Mouse (Mus musculus) CH12.LX (cell line): ENCODE data around the gene Fam114a1.
A peak's percentile ranks its signal among the peaks of the same experiment; 100 is the strongest.

Source experiments
- CTCF ChIP-seq, 2 experiments: IDR thresholded peaks in 1 of 2; conservative IDR thresholded peaks in 1 of 2; 2 replicates each; pipeline ENCODE4 v1.5.1; 2011 to 2012; ENCODE audit warnings: low read depth in 2 of 2, low read length in 2 of 2, improper control_type of control experiment in 1 of 2, inconsistent platforms in 1 of 2, mild to moderate bottlenecking in 1 of 2, moderate library complexity in 1 of 2
- E2F4 ChIP-seq: IDR thresholded peaks from 2 replicates; pipeline ENCODE4 v1.6.1; 2011; ENCODE audit warnings: low read depth, low read length, improper control_type of control experiment; ENCODE audit not compliant: insufficient replicate concordance
- ELF1 ChIP-seq: IDR thresholded peaks from 2 replicates; pipeline ENCODE4 v1.6.1; 2014; ENCODE audit warnings: low read depth, mild to moderate bottlenecking, inconsistent platforms, low read length, improper control_type of control experiment
- EP300 ChIP-seq: IDR thresholded peaks from 2 replicates; pipeline ENCODE4 v1.6.1; 2011; ENCODE audit warnings: low read length, improper control_type of control experiment
- GABPA ChIP-seq: IDR thresholded peaks from 2 replicates; pipeline ENCODE4 v1.6.1; 2012; ENCODE audit warnings: low read depth, low read length, improper control_type of control experiment, inconsistent platforms; ENCODE audit not compliant: insufficient replicate concordance
- HCFC1 ChIP-seq: IDR thresholded peaks from 2 replicates; pipeline ENCODE4 v1.6.1; 2012; ENCODE audit warnings: low read depth, mild to moderate bottlenecking, inconsistent platforms, low read length, improper control_type of control experiment
- PAX5 ChIP-seq: IDR thresholded peaks from 2 replicates; pipeline ENCODE4 v1.6.1; 2012; ENCODE audit warnings: low read length, inconsistent platforms, mixed read lengths
- POLR2A ChIP-seq: IDR thresholded peaks from 2 replicates; pipeline ENCODE4 v1.6.1; 2011; ENCODE audit warnings: low read depth, mild to moderate bottlenecking, improper control_type of control experiment, low read length
- TCF12 ChIP-seq: IDR thresholded peaks from 2 replicates; pipeline ENCODE4 v1.6.1; 2014; ENCODE audit warnings: low read depth, mild to moderate bottlenecking, inconsistent platforms, low read length, improper control_type of control experiment
- UBTF ChIP-seq: IDR thresholded peaks from 2 replicates; pipeline ENCODE4 v1.6.1; 2012; ENCODE audit warnings: low read depth, mild to moderate bottlenecking, inconsistent platforms, low read length, improper control_type of control experiment, moderate library complexity
- USF2 ChIP-seq: conservative IDR thresholded peaks from 2 replicates; pipeline ENCODE4 v1.6.1; 2011; ENCODE audit warnings: low read depth, low read length, improper control_type of control experiment
- ZC3H11A ChIP-seq: IDR thresholded peaks from 2 replicates; pipeline ENCODE4 v1.6.1; 2012; ENCODE audit warnings: low read depth, mild to moderate bottlenecking, inconsistent platforms, low read length, improper control_type of control experiment

DNA sequence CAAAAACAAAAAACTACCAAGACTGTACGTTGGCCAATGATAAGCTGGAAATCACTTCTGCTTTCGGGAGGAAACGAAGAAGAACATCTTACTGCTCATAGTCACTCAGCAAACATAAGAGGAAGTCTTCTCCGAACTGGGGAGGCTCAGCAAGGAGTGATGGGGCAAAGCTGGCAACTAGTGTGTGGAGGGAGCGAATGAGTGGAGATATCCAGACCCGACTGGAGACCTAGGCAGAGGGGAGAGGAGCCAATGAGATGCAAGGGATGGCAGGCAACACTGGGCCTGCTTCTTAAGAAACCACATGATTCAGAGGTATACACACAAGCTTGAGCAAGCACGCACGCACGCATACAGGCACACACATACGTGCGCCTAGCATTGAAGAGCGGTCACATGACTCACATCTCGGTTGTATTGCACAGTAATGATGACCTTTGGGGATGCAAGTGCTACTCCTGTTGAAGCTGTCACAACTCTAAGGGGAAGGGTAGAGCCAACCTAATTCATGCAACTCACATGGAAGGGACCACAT, 8.9 kb upstream of the Fam114a1 start:
- no peak for TF ChIP-seq POLR2A
- TF ChIP-seq PAX5, result no peak
- TF ChIP-seq USF2, result no peak
- TF ChIP-seq CTCF (conservative IDR thresholded peaks at IDR 0.05 in 1 of 2, IDR thresholded peaks at IDR 0.05 in 1 of 2; ENCODE audit: low read depth in 2 of 2, low read length in 2 of 2), result no peak
- no peak for TF ChIP-seq ZC3H11A
- no peak for TF ChIP-seq TCF12
- no peak for TF ChIP-seq UBTF
- peak; percentile 37; the same call in 1 of the 2 replicates for TF ChIP-seq EP300
- no peak for TF ChIP-seq GABPA
- no peak for TF ChIP-seq ELF1
- TF ChIP-seq HCFC1, result no peak
- no peak for TF ChIP-seq E2F4
